Mouse (Mus musculus) CH12.LX (cell line): Measurements from ENCODE around the gene Rpl9. TPM values are rescaled to one million over a fixed set of nuclear protein-coding genes. Genes with fewer than 3 reads are reported as not detected.

Source experiments
- DNase-seq: peaks from one replicate; pipeline ENCODE4 v3.0.0-alpha.2; 2013; ENCODE audit errors: extremely low read depth
- H3K27ac ChIP-seq: 2 replicates; pipeline ENCODE4 v1.5.1; 2012; ENCODE audit warnings: low read depth, mild to moderate bottlenecking, control low read depth, moderate library complexity; ENCODE audit not compliant: insufficient read depth
- H3K27me3 ChIP-seq: replicated peaks from 2 replicates; pipeline ENCODE3; 2012; ENCODE audit warnings: inconsistent platforms
- H3K36me3 ChIP-seq, 2 experiments: replicated peaks in 1 of 2; 2 replicates each; pipeline versions ENCODE3 to v1.6.1; 2012; ENCODE audit warnings: inconsistent platforms in 1 of 2, low read length in 1 of 2, mild to moderate bottlenecking in 1 of 2, mixed read lengths in 1 of 2, moderate library complexity in 1 of 2; ENCODE audit not compliant: control insufficient read depth in 1 of 2, insufficient read depth in 1 of 2
- H3K4me1 ChIP-seq, 2 experiments: 2 replicates each; pipeline ENCODE4 v1.6.1; 2012; ENCODE audit warnings: inconsistent platforms in 1 of 2, moderate library complexity in 1 of 2; ENCODE audit not compliant: insufficient read depth in 2 of 2, control insufficient read depth in 1 of 2
- H3K4me2 ChIP-seq: 2 replicates; pipeline ENCODE4 v1.6.1; 2012; ENCODE audit warnings: low read depth, mild to moderate bottlenecking, control low read depth; ENCODE audit not compliant: poor library complexity, insufficient read depth, severe bottlenecking
- H3K4me3 ChIP-seq, 3 experiments: fragments of 150-350 bp in 1 of 3; sonication (generic) in 1 of 3; replicated peaks in 1 of 3; 2 replicates each; pipeline versions ENCODE3 to v1.5.1; 2011 to 2012; ENCODE audit warnings: low read depth in 2 of 3, low read length in 2 of 3, mild to moderate bottlenecking in 2 of 3, moderate library complexity in 2 of 3, control low read depth in 1 of 3, improper control_type of control experiment in 1 of 3, inconsistent platforms in 1 of 3, mixed read lengths in 1 of 3; ENCODE audit not compliant: poor library complexity in 1 of 3
- H3K79me2 ChIP-seq: replicated peaks from 2 replicates; pipeline ENCODE4 v1.6.1; 2012; ENCODE audit warnings: mild to moderate bottlenecking, moderate library complexity; ENCODE audit not compliant: control insufficient read depth, poor library complexity, insufficient read depth, severe bottlenecking; ENCODE audit errors: extremely low read depth
- H3K9ac ChIP-seq: 2 replicates; pipeline ENCODE4 v1.6.1; 2012; ENCODE audit warnings: low read depth, mild to moderate bottlenecking, control low read depth, moderate library complexity; ENCODE audit not compliant: insufficient read depth
- H3K9me3 ChIP-seq: replicated peaks from 2 replicates; pipeline ENCODE3; 2012; ENCODE audit warnings: low read length, inconsistent platforms, mixed read lengths
- ELF1 ChIP-seq: IDR thresholded peaks from 2 replicates; pipeline ENCODE4 v1.6.1; 2014; ENCODE audit warnings: low read depth, mild to moderate bottlenecking, inconsistent platforms, low read length, improper control_type of control experiment
- EP300 ChIP-seq: IDR thresholded peaks from 2 replicates; pipeline ENCODE4 v1.6.1; 2011; ENCODE audit warnings: low read length, improper control_type of control experiment
- GABPA ChIP-seq: IDR thresholded peaks from 2 replicates; pipeline ENCODE4 v1.6.1; 2012; ENCODE audit warnings: low read depth, low read length, improper control_type of control experiment, inconsistent platforms; ENCODE audit not compliant: insufficient replicate concordance
- HCFC1 ChIP-seq: IDR thresholded peaks from 2 replicates; pipeline ENCODE4 v1.6.1; 2012; ENCODE audit warnings: low read depth, mild to moderate bottlenecking, inconsistent platforms, low read length, improper control_type of control experiment
- JUN ChIP-seq: IDR thresholded peaks from 2 replicates; pipeline ENCODE4 v1.6.1; 2011; ENCODE audit warnings: low read depth, mild to moderate bottlenecking, low read length, improper control_type of control experiment, moderate library complexity; ENCODE audit not compliant: insufficient read depth
- KAT2A ChIP-seq: IDR thresholded peaks from 2 replicates; pipeline ENCODE4 v1.6.1; 2012; ENCODE audit warnings: low read length, improper control_type of control experiment, inconsistent platforms; ENCODE audit not compliant: insufficient replicate concordance
- MAFK ChIP-seq: IDR thresholded peaks from 2 replicates; pipeline ENCODE4 v1.6.1; 2011; ENCODE audit warnings: low read length, improper control_type of control experiment; ENCODE audit not compliant: insufficient replicate concordance
- MAZ ChIP-seq: IDR thresholded peaks from 2 replicates; pipeline ENCODE4 v1.6.1; 2012; ENCODE audit warnings: low read depth, mild to moderate bottlenecking, inconsistent platforms, low read length, improper control_type of control experiment, moderate library complexity
- MXI1 ChIP-seq: IDR thresholded peaks from 2 replicates; pipeline ENCODE4 v1.6.1; 2011; ENCODE audit warnings: mild to moderate bottlenecking, low read depth, low read length, improper control_type of control experiment
- NELFE ChIP-seq: IDR thresholded peaks from 2 replicates; pipeline ENCODE4 v1.6.1; 2011; ENCODE audit warnings: low read depth, low read length, improper control_type of control experiment
- NRF1 ChIP-seq: IDR thresholded peaks from 2 replicates; pipeline ENCODE4 v1.6.1; 2014; ENCODE audit warnings: low read depth, mild to moderate bottlenecking, inconsistent platforms, low read length, improper control_type of control experiment, moderate library complexity
- POLR2A ChIP-seq: IDR thresholded peaks from 2 replicates; pipeline ENCODE4 v1.6.1; 2011; ENCODE audit warnings: low read depth, mild to moderate bottlenecking, improper control_type of control experiment, low read length
- RAD21 ChIP-seq: IDR thresholded peaks from 2 replicates; pipeline ENCODE4 v1.6.1; 2011; ENCODE audit warnings: low read depth, mild to moderate bottlenecking, low read length, improper control_type of control experiment, moderate library complexity
- RCOR1 ChIP-seq: conservative IDR thresholded peaks from 2 replicates; pipeline ENCODE4 v1.6.1; 2012; ENCODE audit warnings: low read depth, mild to moderate bottlenecking, inconsistent platforms, low read length, improper control_type of control experiment
- TCF12 ChIP-seq: IDR thresholded peaks from 2 replicates; pipeline ENCODE4 v1.6.1; 2014; ENCODE audit warnings: low read depth, mild to moderate bottlenecking, inconsistent platforms, low read length, improper control_type of control experiment
- UBTF ChIP-seq: IDR thresholded peaks from 2 replicates; pipeline ENCODE4 v1.6.1; 2012; ENCODE audit warnings: low read depth, mild to moderate bottlenecking, inconsistent platforms, low read length, improper control_type of control experiment, moderate library complexity
- USF2 ChIP-seq: conservative IDR thresholded peaks from 2 replicates; pipeline ENCODE4 v1.6.1; 2011; ENCODE audit warnings: low read depth, low read length, improper control_type of control experiment
- ZC3H11A ChIP-seq: IDR thresholded peaks from 2 replicates; pipeline ENCODE4 v1.6.1; 2012; ENCODE audit warnings: low read depth, mild to moderate bottlenecking, inconsistent platforms, low read length, improper control_type of control experiment
- ZKSCAN1 ChIP-seq: IDR thresholded peaks from 2 replicates; pipeline ENCODE4 v1.6.1; 2012; ENCODE audit warnings: low read depth, inconsistent platforms, low read length, improper control_type of control experiment, borderline replicate concordance
- dilution Hi-C: fragments of 300-500 bp; cut with MboI; formaldehyde crosslinking; loops from 2 replicates; pipeline ENCODE4 v1.14.3; 2020; ENCODE audit warnings: low sequenced_read_pairs; ENCODE audit not compliant: extremely low pct_unique_long_range_greater_than_20kb, extremely low pct_ligation_motif_present
- in situ Hi-C: fragments of 300-500 bp; cut with MboI; formaldehyde crosslinking; loops from 3 replicates; pipeline ENCODE4 v1.14.3; 2019; ENCODE audit warnings: low sequenced_read_pairs, low pct_ligation_motif_present, low pct_unique_long_range_greater_than_20kb, mixed read lengths
- polyA plus RNA-seq: library from polyadenylated mRNA; unstranded; fragments of >175 nt; gene quantifications from 2 replicates; pipeline ENCODE4 v1.2.1, GENCODE M21; 2012; ENCODE audit warnings: low read depth; ENCODE audit not compliant: insufficient read length
- total RNA-seq, 2 experiments: library from RNA; depleted of rRNA; stranded (reverse); fragments of 300-350 nt in 1 of 2; fragments of >200 nt in 1 of 2; gene quantifications; 2 replicates each; pipeline ENCODE4 v1.2.3; 2012 to 2014

Rpl9 gene
- total and polyA plus RNA-seq, 3 experiments = 1,001 to 3,671 (median 2,286) TPM

- no peaks in the 10 kb centered on the region for H3K27me3 ChIP-seq
- DNase-seq = no peak
- no peak overlapping the region for H3K4me2 ChIP-seq
- no peaks in the 10 kb centered on the region; the same call in 1 of the 2 replicates for H3K79me2 ChIP-seq
- TF ChIP-seq MAFK = no peak
- TF ChIP-seq NRF1 = no peak
- no peak for TF ChIP-seq MXI1
- no peak for TF ChIP-seq JUN
- no peak for TF ChIP-seq USF2
- TF ChIP-seq, all 38 proteins: peak for 0
- Histone ChIP-seq H3K27ac (no peak overlapping the region), H3K4me1 (peaks cover 2 to 36% of the 10 kb centered on the region in 2 experiments; a peak in 3 of 4 replicates), H3K36me3 (peaks cover 2 to 39% of the 10 kb centered on the region in 2 experiments), H3K9me3 (no peaks in the 10 kb centered on the region), H3K4me3 (no peak overlapping the region), H3K9ac (no peak overlapping the region)
- in situ Hi-C loops (no loop called here), dilution Hi-C loops (no loop called here)
Measured at GRCm38 (mm10) chr5:65428321-65428720, 37.1 kb upstream of the Rpl9 start.

GRCm38 (mm10) chr5:65425251-65425650, 34.0 kb upstream of the Rpl9 start:
- in situ Hi-C loops = no loop called here
- no peak for DNase-seq
- dilution Hi-C loops = no loop called here
- TF ChIP-seq TCF12 (no peak), NRF1 (no peak), UBTF (no peak), JUN (no peak), ZKSCAN1 (no peak), ZC3H11A (no peak), HCFC1 (no peak), ELF1 (no peak), GABPA (no peak), NELFE (no peak), USF2 (no peak), POLR2A (no peak), KAT2A (no peak), EP300 (no peak), RAD21 (no peak), RCOR1 (no peak), MAZ (no peak)
- Histone ChIP-seq H3K4me2 (no peak overlapping the region), H3K36me3 (peaks cover 9 to 66% of the 10 kb centered on the region in 2 experiments), H3K27ac (no peak overlapping the region), H3K4me3 (no peak overlapping the region), H3K27me3 (no peaks in the 10 kb centered on the region), H3K4me1 (peaks cover 0 to 8% of the 10 kb centered on the region in 2 experiments; a peak in 1 of 4 replicates), H3K79me2 (no peaks in the 10 kb centered on the region), H3K9ac (no peak overlapping the region), H3K9me3 (no peaks in the 10 kb centered on the region)
